Mouse (Mus musculus) myocyte (in vitro differentiated cells): ENCODE data around the gene Pim1.

Source experiments
- POLR2A ChIP-seq: IDR thresholded peaks from one replicate; pipeline ENCODE4 v1.6.1; 2011; ENCODE audit warnings: low read depth, mild to moderate bottlenecking, control low read depth, moderate library complexity; ENCODE audit not compliant: insufficient read length
- USF1 ChIP-seq: IDR thresholded peaks from one replicate; pipeline ENCODE4 v1.6.1; 2011; ENCODE audit warnings: low read depth, mild to moderate bottlenecking, control low read depth, moderate library complexity

DNA sequence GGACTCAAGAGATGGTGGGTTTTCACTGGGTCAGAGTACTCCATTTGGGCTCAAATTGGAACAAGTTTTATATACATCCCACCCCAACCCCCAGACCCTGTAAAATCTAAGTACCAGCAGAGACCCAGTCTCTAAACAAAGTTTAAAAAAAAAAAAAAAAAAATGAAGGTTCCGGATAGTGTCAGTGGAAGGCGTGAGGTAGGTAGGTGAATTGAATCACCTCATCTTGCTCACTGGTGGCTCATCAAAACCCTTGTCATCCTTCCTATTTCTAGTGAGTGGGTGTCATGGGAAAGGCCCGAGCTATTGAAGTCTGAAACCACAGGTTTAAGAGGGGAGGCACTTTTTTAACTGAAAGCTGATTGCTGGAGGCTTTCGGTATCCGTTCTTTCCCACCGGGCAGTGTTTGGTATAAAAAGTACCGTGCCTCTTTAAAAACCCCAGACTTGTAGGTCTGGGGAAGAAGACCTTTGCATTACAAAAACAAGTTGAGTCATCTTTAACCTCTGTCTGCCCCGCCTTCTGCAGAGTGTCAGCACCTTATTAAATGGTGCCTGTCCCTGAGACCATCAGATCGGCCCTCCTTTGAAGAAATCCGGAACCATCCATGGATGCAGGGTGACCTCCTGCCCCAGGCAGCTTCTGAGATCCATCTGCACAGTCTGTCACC, 3.6 kb downstream of the Pim1 start:
- TF ChIP-seq USF1 (no peak), POLR2A (no peak)
